Mouse (Mus musculus) C2C12 (cell line): ENCODE results near the gene Cplx3. TPM values are rescaled to one million over a fixed set of nuclear protein-coding genes. Genes with fewer than 3 reads are reported as not detected.
A peak's percentile ranks its signal among the peaks of the same experiment; 100 is the strongest.

ENCODE experiments used
- H3K27me3 ChIP-seq: one replicate; pipeline ENCODE4 v1.6.1; 2011; ENCODE audit not compliant: control insufficient read depth, insufficient read depth, insufficient read length
- H3K36me3 ChIP-seq: one replicate; pipeline ENCODE4 v1.6.1; 2011; ENCODE audit not compliant: control insufficient read depth, insufficient read depth
- H3K4me3 ChIP-seq: one replicate; pipeline ENCODE4 v1.5.1; 2011; ENCODE audit warnings: mild to moderate bottlenecking, control low read depth; ENCODE audit not compliant: poor library complexity, insufficient read depth, severe bottlenecking
- H3K79me2 ChIP-seq: one replicate; pipeline ENCODE4 v1.6.1; 2011; ENCODE audit not compliant: control insufficient read depth, insufficient read depth
- H3K79me3 ChIP-seq: one replicate; pipeline ENCODE4 v1.6.1; 2011; ENCODE audit warnings: low read depth, control low read depth
- H3ac ChIP-seq: one replicate; pipeline ENCODE3; 2011; ENCODE audit warnings: low read depth; ENCODE audit not compliant: control insufficient read depth, insufficient read length
- CEBPB ChIP-seq: IDR thresholded peaks from one replicate; pipeline ENCODE4 v1.6.1; 2011; ENCODE audit warnings: low read depth, mild to moderate bottlenecking, control low read depth, moderate library complexity
- CTCF ChIP-seq: IDR thresholded peaks from one replicate; pipeline ENCODE4 v1.5.1; 2011; ENCODE audit not compliant: control insufficient read depth, insufficient read depth, insufficient read length
- FOSL1 ChIP-seq: IDR thresholded peaks from one replicate; pipeline ENCODE4 v1.8.0; 2011; ENCODE audit warnings: mild to moderate bottlenecking, low read length; ENCODE audit not compliant: poor library complexity, insufficient read depth, severe bottlenecking
- MAX ChIP-seq: IDR thresholded peaks from one replicate; pipeline ENCODE4 v1.6.1; 2011; ENCODE audit warnings: mild to moderate bottlenecking, control low read depth
- MYOD1 ChIP-seq: IDR thresholded peaks from one replicate; pipeline ENCODE4 v1.6.1; 2011; ENCODE audit warnings: low read depth; ENCODE audit not compliant: control insufficient read depth, insufficient read length
- MYOG ChIP-seq: IDR thresholded peaks from one replicate; pipeline ENCODE4 v1.6.1; 2011; ENCODE audit not compliant: control insufficient read depth, insufficient read length; ENCODE audit errors: extremely low read depth
- USF1 ChIP-seq: IDR thresholded peaks from one replicate; pipeline ENCODE4 v1.6.1; 2011; ENCODE audit warnings: low read depth, mild to moderate bottlenecking, control low read depth, moderate library complexity
- polyA plus RNA-seq: library from polyadenylated mRNA; unstranded; fragments of >200 nt; fragmentation: generic; extraction: Trizol; gene quantifications from one replicate; pipeline ENCODE4 v1.2.1, GENCODE M21; 2012; ENCODE audit warnings: missing spikeins

Gene Cplx3
- polyA plus RNA-seq, 1 experiment, result 0.06 TPM

DNA sequence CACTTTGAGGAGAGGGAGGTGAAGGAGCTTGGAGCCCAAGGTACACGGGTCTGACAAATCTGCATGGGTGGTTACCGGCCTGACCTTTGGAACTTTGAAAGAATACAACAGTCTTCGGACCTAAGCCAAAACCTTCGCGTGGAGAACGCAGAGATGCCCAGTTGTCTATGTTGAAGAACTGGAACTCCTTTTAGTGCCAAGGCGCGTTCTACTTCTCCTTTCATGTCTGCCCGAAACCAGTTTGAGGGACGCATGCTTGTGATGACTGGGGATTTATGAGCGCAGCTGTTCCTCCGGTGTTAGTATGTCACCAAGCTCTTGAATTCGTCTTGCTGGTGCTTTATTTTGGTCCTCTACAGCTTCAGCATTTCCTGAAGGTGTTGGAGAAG is 44.4 kb downstream of the Cplx3 start:
- peak overlapping the region; percentile 42 for H3K4me3 ChIP-seq
- no peaks in the 10 kb centered on the region for H3K36me3 ChIP-seq
- H3K79me2 ChIP-seq, result peaks cover 53% of the 10 kb centered on the region
- H3K27me3 ChIP-seq, result no peaks in the 10 kb centered on the region
- H3K79me3 ChIP-seq, result peaks cover 3% of the 10 kb centered on the region
- no peak overlapping the region for H3ac ChIP-seq
- no peak for TF ChIP-seq CTCF
- TF ChIP-seq MAX, result no peak
- TF ChIP-seq MYOG, result no peak
- no peak for TF ChIP-seq FOSL1
- peak; percentile 59 for TF ChIP-seq MYOD1
- TF ChIP-seq USF1, result no peak

- Histone ChIP-seq H3K4me3 (peak within 1 kb of the TSS; percentile 42), H3K36me3 (no peaks in the 10 kb centered on the region), H3K79me3 (peaks cover 3% of the 10 kb centered on the region), H3K27me3 (no peaks in the 10 kb centered on the region), H3K79me2 (peaks cover 49% of the 10 kb centered on the region), H3ac (peak within 1 kb of the TSS; percentile 56)
- TF ChIP-seq MYOD1 (no peak), MAX (no peak), USF1 (no peak), MYOG (no peak), CEBPB (no peak), CTCF (no peak), FOSL1 (no peak)
These were observed 45.0 kb downstream of the Cplx3 start, which contains the start of gene Scamp2 for GRCm38 (mm10) chr9:57560861-57561710. Gene Scamp2 (plus strand): TSS chr9:57560943.

- Histone ChIP-seq H3K79me3 (peaks cover 3% of the 10 kb centered on the region), H3K27me3 (no peaks in the 10 kb centered on the region), H3K4me3 (peak overlapping the region; percentile 42), H3K36me3 (no peaks in the 10 kb centered on the region), H3K79me2 (peaks cover 42% of the 10 kb centered on the region), H3ac (peak overlapping the region; percentile 40)
- TF ChIP-seq MAX (no peak), CEBPB (no peak), MYOD1 (no peak), MYOG (no peak), FOSL1 (no peak), CTCF (no peak), USF1 (no peak)
These were observed 45.8 kb downstream of the Cplx3 start for GRCm38 (mm10) chr9:57560263-57560662.

- Histone ChIP-seq H3K79me3 (no peaks in the 10 kb centered on the region), H3K79me2 (peaks cover 35% of the 10 kb centered on the region), H3ac (no peak overlapping the region), H3K36me3 (no peaks in the 10 kb centered on the region), H3K27me3 (no peaks in the 10 kb centered on the region), H3K4me3 (no peak overlapping the region)
- TF ChIP-seq CEBPB (no peak), MYOD1 (no peak), USF1 (no peak), MAX (no peak), MYOG (no peak), CTCF (no peak), FOSL1 (no peak)
These were observed 46.5 kb downstream of the Cplx3 start for GRCm38 (mm10) chr9:57559568-57559967.

DNA sequence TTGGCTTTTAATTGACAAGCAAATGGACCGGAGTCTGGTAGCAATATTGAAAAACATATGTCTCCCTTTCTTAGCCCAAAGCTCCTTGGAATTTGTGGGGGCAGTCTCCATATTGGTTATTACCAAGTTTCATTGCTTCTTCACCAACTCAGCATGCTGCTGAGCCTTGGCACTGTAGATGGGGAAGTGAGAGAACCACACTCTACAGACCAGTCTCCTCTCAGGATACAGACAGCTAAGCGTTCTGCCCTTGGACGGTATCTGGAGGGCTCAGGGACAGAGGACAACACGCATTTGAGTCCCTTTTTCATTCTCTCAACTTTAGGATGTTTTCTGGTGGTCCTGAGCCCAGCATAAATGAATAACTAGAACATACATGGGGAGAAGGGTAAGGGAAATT is 47.5 kb downstream of the Cplx3 start:
- Histone ChIP-seq H3K4me3 (no peak overlapping the region), H3K27me3 (no peaks in the 10 kb centered on the region), H3K36me3 (no peaks in the 10 kb centered on the region), H3ac (no peak overlapping the region), H3K79me2 (peaks cover 25% of the 10 kb centered on the region), H3K79me3 (no peaks in the 10 kb centered on the region)
- no peak for TF ChIP-seq MAX
- TF ChIP-seq FOSL1, result no peak
- TF ChIP-seq MYOG, result no peak
- no peak for TF ChIP-seq USF1
- no peak for TF ChIP-seq CTCF
- no peak for TF ChIP-seq CEBPB
- no peak for TF ChIP-seq MYOD1
